Mouse (Mus musculus) liver, embryonic 15.5 days (tissue): ENCODE measurements around the gene Ubn2. TPM values are rescaled to one million over a fixed set of nuclear protein-coding genes. Genes with fewer than 3 reads are reported as not detected.

Source experiments
- ATAC-seq: fragments of 200-750 bp; cut with Nextera tagmentation; 2 replicates; pipeline ENCODE4 v1.8.0; 2017; ENCODE audit warnings: moderate number of reproducible peaks, mild to moderate bottlenecking, moderate library complexity; ENCODE audit not compliant: insufficient read depth
- H3K27ac ChIP-seq: fragments of 300-500 bp; sonication (generic); replicated peaks from 2 replicates; pipeline ENCODE4 v1.5.1; 2015; ENCODE audit warnings: mild to moderate bottlenecking, inconsistent platforms
- H3K27me3 ChIP-seq: fragments of 300-500 bp; sonication (generic); 2 replicates; pipeline ENCODE4 v1.6.1; 2015; ENCODE audit warnings: mild to moderate bottlenecking, inconsistent platforms
- H3K36me3 ChIP-seq: fragments of 300-500 bp; sonication (generic); replicated peaks from 2 replicates; pipeline ENCODE4 v1.6.1; 2015; ENCODE audit warnings: moderate library complexity, mild to moderate bottlenecking, inconsistent platforms
- H3K4me1 ChIP-seq: fragments of 300-500 bp; sonication (generic); replicated peaks from 2 replicates; pipeline ENCODE4 v1.6.1; 2015; ENCODE audit warnings: inconsistent platforms
- H3K4me2 ChIP-seq: fragments of 300-500 bp; sonication (generic); 2 replicates; pipeline ENCODE4 v1.6.1; 2015; ENCODE audit warnings: moderate library complexity, mild to moderate bottlenecking, inconsistent platforms
- H3K4me3 ChIP-seq: fragments of 300-500 bp; sonication (generic); replicated peaks from 2 replicates; pipeline ENCODE4 v1.5.1; 2015; ENCODE audit warnings: mild to moderate bottlenecking, inconsistent platforms
- H3K9ac ChIP-seq: fragments of 300-500 bp; sonication (generic); 2 replicates; pipeline ENCODE4 v1.6.1; 2015; ENCODE audit warnings: moderate library complexity, mild to moderate bottlenecking, inconsistent platforms
- H3K9me3 ChIP-seq: fragments of 300-500 bp; sonication (generic); replicated peaks from 2 replicates; pipeline ENCODE4 v1.6.1; 2016; ENCODE audit warnings: inconsistent platforms
- WGBS: fragments of 180-500 bp; shearing (Covaris S2); methylation state at CpG from one replicate; pipeline ENCODE4 v1.1.7; 2015; ENCODE audit warnings: mixed read lengths; ENCODE audit not compliant: insufficient replicate concordance; 5-methylcytosine and 5-hydroxymethylcytosine counted together
- microRNA-seq: library from miRNA; unstranded; fragments of <30 nt; microRNA quantifications from one replicate; pipeline ENCODE4, GENCODE M21; 2016
- polyA plus RNA-seq: library from polyadenylated mRNA; unstranded; fragments of >200 nt; fragmentation: Nextera tagmentation; extraction: Ambion mirVana; gene quantifications from 2 replicates; pipeline ENCODE4 v1.2.1, GENCODE M21; 2015

The Ubn2 gene
- polyA plus RNA-seq, 1 experiment from 2014 or later: 4.1 TPM

DNA sequence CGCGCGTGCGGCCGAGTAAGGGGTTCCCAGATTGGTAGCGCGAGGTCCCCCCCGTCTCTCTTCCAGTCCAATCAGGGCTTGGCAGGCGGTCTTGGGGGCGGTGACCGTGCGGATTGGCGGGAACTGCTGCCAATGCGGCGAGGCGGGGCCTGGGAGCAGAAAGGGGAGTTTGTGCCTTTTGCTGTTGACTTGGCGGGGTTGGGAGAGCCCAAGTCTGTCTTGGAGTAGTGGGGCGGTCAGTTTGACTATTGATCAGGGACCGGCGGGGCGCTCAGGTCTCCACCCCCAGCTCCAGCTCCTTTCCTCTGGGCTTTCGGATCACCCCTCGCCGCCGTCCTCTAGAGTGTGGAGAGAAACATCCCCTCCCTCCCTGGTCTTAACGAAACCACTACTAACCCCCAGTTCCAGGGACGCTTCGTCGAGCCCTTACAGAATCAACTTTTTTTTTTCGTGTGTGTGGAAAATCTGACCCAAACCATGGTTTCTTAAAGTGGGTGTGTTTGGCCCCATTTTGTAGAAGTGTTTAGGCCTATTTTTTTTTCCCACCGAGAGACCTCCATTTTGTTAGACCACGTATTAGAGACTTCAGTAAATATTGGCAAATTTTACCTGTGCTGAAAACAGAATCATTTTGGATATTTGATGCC, 118.4 kb downstream of the Ubn2 start:
- no peaks in the 10 kb centered on the region for H3K27me3 ChIP-seq
- peak overlapping the region; percentile 89 for H3K9ac ChIP-seq
- under 1% methylated on average over 32 of the region's 32 CpGs for WGBS
- H3K27ac ChIP-seq: peak overlapping the region; percentile 100
- peaks cover 33% of the 10 kb centered on the region for H3K4me1 ChIP-seq
- H3K4me2 ChIP-seq: peak overlapping the region; percentile 63
- no peaks in the 10 kb centered on the region for H3K9me3 ChIP-seq
- H3K36me3 ChIP-seq: peaks cover 24% of the 10 kb centered on the region
- ATAC-seq: peak; percentile 87
- peak overlapping the region; percentile 79 for H3K4me3 ChIP-seq

DNA sequence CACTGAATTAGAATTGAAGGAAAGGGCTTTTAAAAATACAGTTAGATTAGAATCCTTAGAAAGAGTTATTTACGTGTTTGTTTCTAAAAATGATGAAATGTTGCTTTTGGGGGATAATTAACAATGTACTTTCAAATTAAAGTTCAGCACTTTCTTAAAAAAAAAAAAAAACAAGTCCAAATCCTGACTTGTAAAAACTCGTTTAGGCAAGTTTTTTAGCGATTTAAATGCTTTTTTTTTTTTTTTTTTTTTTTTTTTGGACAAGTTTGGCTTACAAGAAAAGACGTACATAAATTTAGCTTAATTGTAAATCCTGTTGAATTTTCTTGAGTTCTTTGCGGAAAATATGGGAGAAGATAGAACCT, 118.9 kb downstream of the Ubn2 start:
- peak overlapping the region; percentile 79 for H3K4me3 ChIP-seq
- H3K27ac ChIP-seq: peak overlapping the region; percentile 100; the same call in 1 of the 2 replicates
- peak overlapping the region; percentile 63 for H3K4me2 ChIP-seq
- H3K27me3 ChIP-seq: no peaks in the 10 kb centered on the region
- ATAC-seq: no peak
- peaks cover 33% of the 10 kb centered on the region for H3K4me1 ChIP-seq
- H3K9me3 ChIP-seq: no peaks in the 10 kb centered on the region
- peaks cover 29% of the 10 kb centered on the region for H3K36me3 ChIP-seq
- WGBS: 8% methylated on average over 5 of the region's 5 CpGs
- H3K9ac ChIP-seq: peak overlapping the region; percentile 89; the same call in 1 of the 2 replicates

Small RNA genes lying within 50 kb of the gene (microRNA-seq; reads per million reads assigned to microRNA genes)
- gene Mir7670: 6.9 reads per million, percentile 23 among the genes with 10 or more reads in this experiment

Other genes starting within 250 kb of the Ubn2 start
- 0.21 and 0.22 TPM in 2 replicates for gene D630045J12Rik, start 179.9 kb upstream of the Ubn2 start, polyA plus RNA-seq
- gene Zc3hav1l, start 134.7 kb upstream of the Ubn2 start, polyA plus RNA-seq: 1.4 and 1.5 TPM in 2 replicates
- 23.4 and 23.6 TPM in 2 replicates for gene Zc3hav1, start 79.3 kb upstream of the Ubn2 start, polyA plus RNA-seq
- gene Ttc26, start 52.5 kb upstream of the Ubn2 start, polyA plus RNA-seq: 0.23 and 0.30 TPM in 2 replicates
- 65.8 and 76.7 TPM in 2 replicates for gene Fmc1, start 99.6 kb downstream of the Ubn2 start, polyA plus RNA-seq
- 15.7 and 17.3 TPM in 2 replicates for gene Luc7l2, start 117.4 kb downstream of the Ubn2 start, polyA plus RNA-seq
- gene Klrg2, start 203.3 kb downstream of the Ubn2 start, polyA plus RNA-seq: 0.07 and 0.10 TPM in 2 replicates
- 0.08 and 0.13 TPM in 2 replicates for gene Clec2l, start 229.1 kb downstream of the Ubn2 start, polyA plus RNA-seq